ENCODE assay signal across 21 mouse cellular contexts in genomic region chr6:107541222-107541621, GRCm38 (mm10). TPM values are rescaled to one million over a fixed set of nuclear protein-coding genes. Genes with fewer than 3 reads are reported as not detected.
DNase-seq lines count a peak whose midpoint lies in the region; ATAC-seq lines count a peak whose summit lies in the region.
"Had no signal": no experiment of that assay in that cellular context is flagged by ENCODE, and none has a peak within 500 bp of the region (broad histone marks: within the 10 kb centered on the region; RNA-seq: fewer than 3 reads in every experiment).

No protein-coding gene starts in this region.

- no peak overlapping the region for H3K4me2 ChIP-seq in forebrain, embryonic 14.5 days (ENCODE audit: low read length)
- no peak overlapping the region for H3K4me2 ChIP-seq in forebrain, embryonic 12.5 days
- H3K4me2 ChIP-seq: hindbrain, embryonic 15.5 days; limb, embryonic 13.5 days; liver, embryonic 12.5 days; midbrain, embryonic 12.5 days had no signal

- no peak overlapping the region for H3K4me3 ChIP-seq in forebrain, embryonic 14.5 days (ENCODE audit: low read depth, low read length)
- H3K4me3 ChIP-seq in forebrain, embryonic 12.5 days (replicated peaks) = no peak overlapping the region
- H3K4me3 ChIP-seq: gastrocnemius, adult 2 months; hindbrain, embryonic 15.5 days; limb, embryonic 13.5 days; liver, embryonic 12.5 days; midbrain, embryonic 12.5 days had no signal

- 81% methylated on average over 11 of the region's 11 CpGs for WGBS in forebrain, embryonic 14.5 days
- WGBS in forebrain, embryonic 12.5 days = 93% methylated on average over 11 of the region's 11 CpGs

- H3K4me1 ChIP-seq in forebrain, embryonic 14.5 days (ENCODE audit: control insufficient read depth, insufficient read depth, low read length) = no peaks in the 10 kb centered on the region
- peaks cover 1% of the 10 kb centered on the region for H3K4me1 ChIP-seq in forebrain, embryonic 12.5 days
- H3K4me1 ChIP-seq: limb, embryonic 13.5 days; liver, embryonic 12.5 days; midbrain, embryonic 12.5 days had no signal

- no peak overlapping the region for H3K27ac ChIP-seq in forebrain, embryonic 14.5 days (ENCODE audit: low read depth, low read length)
- no peak overlapping the region for H3K27ac ChIP-seq in forebrain, embryonic 12.5 days
- H3K27ac ChIP-seq: gastrocnemius, adult 2 months; hindbrain, embryonic 15.5 days; limb, embryonic 13.5 days; liver, embryonic 12.5 days; midbrain, embryonic 12.5 days had no signal

- peak; percentile 27 for DNase-seq in forebrain, embryonic 14.5 days (ENCODE audit: low spot score)
- DNase-seq in left cerebral cortex, adult 18-20 months (ENCODE audit: low spot score in 2 of 2) = peak; percentile 12 to 29
- DNase-seq in left cerebral cortex, adult 9 months (ENCODE audit: low spot score in 2 of 2) = no peak
- peak; percentile 76 for DNase-seq in brain, adult 2 months (ENCODE audit: low read depth, low spot score)
- peak; percentile 20 to 24 for DNase-seq in left cerebral cortex, postnatal 36 days (ENCODE audit: low spot score in 2 of 2)
- no peak for DNase-seq in urinary bladder, postnatal 25 days (ENCODE audit: low spot score)
- DNase-seq: adrenal gland, postnatal 25 days; gastrocnemius, adult 2 months; heart, postnatal 4 days; kidney, adult 2 months; kidney, postnatal 10 days; lung, adult 18-20 months; lung, postnatal 10 days; thymus, adult 2 months had no signal

- no peaks in the 10 kb centered on the region for H3K27me3 ChIP-seq in forebrain, embryonic 14.5 days (replicated peaks; ENCODE audit: control insufficient read depth, insufficient read depth, low read length)
- no peaks in the 10 kb centered on the region for H3K27me3 ChIP-seq in forebrain, embryonic 12.5 days
- H3K27me3 ChIP-seq: hindbrain, embryonic 15.5 days; limb, embryonic 13.5 days; liver, embryonic 12.5 days; midbrain, embryonic 12.5 days had no signal

- peak; percentile 60; the same call in 1 of the 2 replicates for ATAC-seq in forebrain, embryonic 14.5 days
- ATAC-seq in forebrain, embryonic 12.5 days (ENCODE audit: low FRiP score) = no peak
- ATAC-seq: CD4-positive, CD25-positive, alpha-beta regulatory T cell, adult 4 months; liver, embryonic 12.5 days had no signal

- H3K9ac ChIP-seq in forebrain, embryonic 14.5 days (ENCODE audit: low read length) = no peak overlapping the region
- H3K9ac ChIP-seq in forebrain, embryonic 12.5 days = no peak overlapping the region
- H3K9ac ChIP-seq: hindbrain, embryonic 15.5 days; limb, embryonic 13.5 days; liver, embryonic 12.5 days; midbrain, embryonic 12.5 days had no signal

- no peaks in the 10 kb centered on the region for H3K36me3 ChIP-seq in forebrain, embryonic 14.5 days (ENCODE audit: control insufficient read depth, insufficient read depth, low read length)
- peaks cover 12% of the 10 kb centered on the region; the same call in 1 of the 2 replicates for H3K36me3 ChIP-seq in forebrain, embryonic 12.5 days (replicated peaks)
- H3K36me3 ChIP-seq: hindbrain, embryonic 15.5 days; limb, embryonic 13.5 days; liver, embryonic 12.5 days had no signal

- no peaks in the 10 kb centered on the region for H3K9me3 ChIP-seq in forebrain, embryonic 14.5 days (replicated peaks; ENCODE audit: control insufficient read depth, low read length)
- no peaks in the 10 kb centered on the region for H3K9me3 ChIP-seq in forebrain, embryonic 12.5 days
- H3K9me3 ChIP-seq: hindbrain, embryonic 15.5 days; limb, embryonic 13.5 days; liver, embryonic 12.5 days; midbrain, embryonic 12.5 days had no signal

- intact Hi-C loops in left cerebral cortex, postnatal 36 days (cut with DNase I) = no loop called here

RNA-seq across cellular contexts. Expression of gene Lrrn1, which starts 11.7 kb away (rescaled TPM):
- 47.8 and 57.2 TPM in 2 replicates for polyA plus RNA-seq in forebrain, embryonic 14.5 days (2014; fragmentation: Nextera tagmentation; extraction: Ambion mirVana)
- 123 and 130 TPM in 2 replicates for polyA plus RNA-seq in forebrain, embryonic 12.5 days (2016; fragmentation: Nextera tagmentation; extraction: Ambion mirVana)
- total RNA-seq in left cerebral cortex, adult 18-20 months (2021) = 10 to 100 TPM; 47.2 to 51.4 TPM
- 10 to 100 TPM; 55.0 to 57.7 TPM for total RNA-seq in left cerebral cortex, postnatal 36 days (2021)
- total RNA-seq: neutrophil, adult 5-6 weeks had no signal
- polyA plus RNA-seq: CD4-positive, CD25-positive, alpha-beta regulatory T cell, adult 4 months had no signal

Comparison
In these comparisons a context has a peak if more than half of its experiments do, and no peak if none do; other contexts are left out.
1. DNase-seq: peak in forebrain, embryonic 14.5 days (single experiment), left cerebral cortex, adult 18-20 months (2 of 2), brain, adult 2 months (single experiment) and left cerebral cortex, postnatal 36 days (2 of 2); none in left cerebral cortex, adult 9 months (0 of 2) and urinary bladder, postnatal 25 days (single experiment).